Mouse (Mus musculus): Measurements from ENCODE around the gene Ryr2. TPM values are rescaled to one million over a fixed set of nuclear protein-coding genes. Genes with fewer than 3 reads are reported as not detected.
"Not testable (repeated sequence)": the region's sequence is repeated elsewhere in the genome, so short reads cannot be mapped to it uniquely, and the experiment has no call there.

The Ryr2 gene
- total RNA-seq, 1 experiment = 7.0 TPM

- Histone ChIP-seq H3K4me1 (ENCODE audit: control insufficient read depth in 2 of 2, insufficient read depth in 2 of 2, low read length in 2 of 2, poor library complexity in 1 of 2) (no peaks in the 10 kb centered on the region), H3K36me3 (ENCODE audit: control insufficient read depth, insufficient read depth, low read length, poor library complexity, severe bottlenecking) (no peaks in the 10 kb centered on the region), H3K4me3 (ENCODE audit: insufficient read depth in 1 of 2, low read depth in 1 of 2, low read length in 2 of 2, poor library complexity in 1 of 2, severe bottlenecking in 1 of 2) (no peak overlapping the region), H3K9me3 (ENCODE audit: control insufficient read depth, insufficient read depth, low read depth, low read length) (no peaks in the 10 kb centered on the region), H3K9ac (ENCODE audit: insufficient read depth, low read depth, low read length, poor library complexity, severe bottlenecking) (no peak overlapping the region), H3K27ac (ENCODE audit: insufficient read depth, low read depth, low read length, poor library complexity, severe bottlenecking) (no peak overlapping the region)
- peak; percentile 50 for DNase-seq (ENCODE audit: low read depth, low spot score)
- TF ChIP-seq ZC3H11A (IDR thresholded peaks at IDR 0.05; ENCODE audit: borderline replicate concordance, low read depth, low read length) (peak; percentile 65; the same call in 1 of the 2 replicates), CHD2 (IDR thresholded peaks at IDR 0.05; ENCODE audit: low read depth, low read length) (no peak), ZNF384 (IDR thresholded peaks at IDR 0.05; ENCODE audit: low read depth, low read length) (no peak), HCFC1 (IDR thresholded peaks at IDR 0.05; ENCODE audit: borderline replicate concordance, insufficient read depth, low read length) (no peak), MAFK (IDR thresholded peaks at IDR 0.05; ENCODE audit: insufficient read depth, low read depth, low read length) (no peak)
- in situ Hi-C loops (cut with MboI; ENCODE audit: low sequenced_read_pairs in 2 of 2, unreplicated experiment in 2 of 2) = no loop called here
Observed at GRCm38 (mm10) chr13:11563224-11564024, 543.3 kb downstream of the Ryr2 start.

- no peak for TF ChIP-seq CHD2 (IDR thresholded peaks at IDR 0.05; ENCODE audit: low read depth, low read length)
- TF ChIP-seq ZNF384 (IDR thresholded peaks at IDR 0.05; ENCODE audit: low read depth, low read length) = no peak
- TF ChIP-seq MAFK (IDR thresholded peaks at IDR 0.05; ENCODE audit: insufficient read depth, low read depth, low read length) = no peak
- no peak for TF ChIP-seq HCFC1 (IDR thresholded peaks at IDR 0.05; ENCODE audit: borderline replicate concordance, insufficient read depth, low read length)
- no peak for TF ChIP-seq ZC3H11A (IDR thresholded peaks at IDR 0.05; ENCODE audit: borderline replicate concordance, low read depth, low read length)
- in situ Hi-C loops (cut with MboI; ENCODE audit: low sequenced_read_pairs in 2 of 2, unreplicated experiment in 2 of 2) = no loop called here
- Histone ChIP-seq H3K9ac (ENCODE audit: insufficient read depth, low read depth, low read length, poor library complexity, severe bottlenecking) (no peak overlapping the region), H3K36me3 (ENCODE audit: control insufficient read depth, insufficient read depth, low read length, poor library complexity, severe bottlenecking) (no peaks in the 10 kb centered on the region), H3K4me3 (ENCODE audit: insufficient read depth in 1 of 2, low read depth in 1 of 2, low read length in 2 of 2, poor library complexity in 1 of 2, severe bottlenecking in 1 of 2) (no peak overlapping the region), H3K9me3 (ENCODE audit: control insufficient read depth, insufficient read depth, low read depth, low read length) (no peaks in the 10 kb centered on the region), H3K27ac (ENCODE audit: insufficient read depth, low read depth, low read length, poor library complexity, severe bottlenecking) (no peak overlapping the region), H3K4me1 (ENCODE audit: control insufficient read depth in 2 of 2, insufficient read depth in 2 of 2, low read length in 2 of 2, poor library complexity in 1 of 2) (no peaks in the 10 kb centered on the region)
- DNase-seq (ENCODE audit: low read depth, low spot score) = no peak
Observed at GRCm38 (mm10) chr13:11549644-11550043, 557.1 kb downstream of the Ryr2 start.

GRCm38 (mm10) chr13:11549136-11549535 lies 557.6 kb downstream of the Ryr2 start:
- H3K4me1 ChIP-seq (ENCODE audit: control insufficient read depth in 2 of 2, insufficient read depth in 2 of 2, low read length in 2 of 2, poor library complexity in 1 of 2); DNase-seq (ENCODE audit: low read depth, low spot score); in situ Hi-C loops (cut with MboI; ENCODE audit: low sequenced_read_pairs in 2 of 2, unreplicated experiment in 2 of 2); H3K36me3 ChIP-seq (ENCODE audit: control insufficient read depth, insufficient read depth, low read length, poor library complexity, severe bottlenecking); H3K4me3 ChIP-seq (ENCODE audit: insufficient read depth in 1 of 2, low read depth in 1 of 2, low read length in 2 of 2, poor library complexity in 1 of 2, severe bottlenecking in 1 of 2); H3K27ac ChIP-seq (ENCODE audit: insufficient read depth, low read depth, low read length, poor library complexity, severe bottlenecking); H3K9me3 ChIP-seq (ENCODE audit: control insufficient read depth, insufficient read depth, low read depth, low read length); H3K9ac ChIP-seq (ENCODE audit: insufficient read depth, low read depth, low read length, poor library complexity, severe bottlenecking): not testable (repeated sequence)

DNA sequence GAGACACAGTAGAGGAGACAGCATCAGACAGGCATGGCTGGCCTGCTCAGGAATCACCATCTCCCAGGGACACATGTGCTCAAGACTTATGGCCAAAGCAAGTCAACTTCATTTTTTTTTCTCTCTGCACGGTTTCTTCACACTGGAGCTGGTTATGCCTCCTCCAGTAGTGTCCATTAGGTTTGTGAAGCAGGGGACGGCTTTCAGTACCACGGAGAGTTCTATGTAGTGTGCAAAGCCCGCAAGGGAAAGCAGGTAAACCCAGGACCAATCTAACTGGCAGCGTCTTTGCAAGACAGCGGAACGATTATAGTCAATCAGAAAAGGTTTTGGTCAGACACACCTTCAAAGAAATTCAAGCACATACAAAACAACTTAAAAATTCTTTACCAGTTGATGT lies 560.9 kb downstream of the Ryr2 start:
- Histone ChIP-seq H3K4me1 (ENCODE audit: control insufficient read depth in 2 of 2, insufficient read depth in 2 of 2, low read length in 2 of 2, poor library complexity in 1 of 2) (no peaks in the 10 kb centered on the region), H3K36me3 (ENCODE audit: control insufficient read depth, insufficient read depth, low read length, poor library complexity, severe bottlenecking) (no peaks in the 10 kb centered on the region), H3K9me3 (ENCODE audit: control insufficient read depth, insufficient read depth, low read depth, low read length) (no peaks in the 10 kb centered on the region), H3K27ac (ENCODE audit: insufficient read depth, low read depth, low read length, poor library complexity, severe bottlenecking) (no peak overlapping the region), H3K4me3 (ENCODE audit: insufficient read depth in 1 of 2, low read depth in 1 of 2, low read length in 2 of 2, poor library complexity in 1 of 2, severe bottlenecking in 1 of 2) (no peak overlapping the region), H3K9ac (ENCODE audit: insufficient read depth, low read depth, low read length, poor library complexity, severe bottlenecking) (no peak overlapping the region)
- TF ChIP-seq HCFC1 (IDR thresholded peaks at IDR 0.05; ENCODE audit: borderline replicate concordance, insufficient read depth, low read length) = no peak
- TF ChIP-seq CHD2 (IDR thresholded peaks at IDR 0.05; ENCODE audit: low read depth, low read length) = no peak
- TF ChIP-seq MAFK (IDR thresholded peaks at IDR 0.05; ENCODE audit: insufficient read depth, low read depth, low read length) = no peak
- no peak for TF ChIP-seq ZC3H11A (IDR thresholded peaks at IDR 0.05; ENCODE audit: borderline replicate concordance, low read depth, low read length)
- no peak for TF ChIP-seq ZNF384 (IDR thresholded peaks at IDR 0.05; ENCODE audit: low read depth, low read length)
- in situ Hi-C loops (cut with MboI; ENCODE audit: low sequenced_read_pairs in 2 of 2, unreplicated experiment in 2 of 2) = no loop called here
- peak; percentile 40 for DNase-seq (ENCODE audit: low read depth, low spot score)

DNA sequence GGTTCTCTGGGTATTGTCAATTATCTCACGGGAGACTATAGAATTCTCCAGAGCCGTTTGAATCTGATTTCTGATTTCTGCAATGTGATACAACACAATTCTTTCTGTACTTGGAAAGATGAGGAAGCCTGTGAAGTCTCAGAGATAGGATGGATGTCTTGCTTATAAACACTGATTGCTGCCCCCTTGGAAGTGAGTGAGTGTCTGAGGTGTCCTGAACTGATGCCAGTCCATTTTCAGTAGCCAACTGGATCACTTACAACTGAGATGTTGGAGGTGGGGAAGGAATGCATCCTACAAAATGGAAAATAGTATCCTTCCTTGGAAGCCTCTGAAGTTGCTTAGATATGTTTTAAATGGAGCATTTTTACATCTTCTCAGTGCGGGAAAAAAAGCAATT lies 564.2 kb downstream of the Ryr2 start:
- H3K4me3 ChIP-seq (ENCODE audit: insufficient read depth in 1 of 2, low read depth in 1 of 2, low read length in 2 of 2, poor library complexity in 1 of 2, severe bottlenecking in 1 of 2) = no peak overlapping the region
- H3K36me3 ChIP-seq (ENCODE audit: control insufficient read depth, insufficient read depth, low read length, poor library complexity, severe bottlenecking) = no peaks in the 10 kb centered on the region
- H3K9me3 ChIP-seq (ENCODE audit: control insufficient read depth, insufficient read depth, low read depth, low read length) = no peaks in the 10 kb centered on the region
- H3K4me1 ChIP-seq (ENCODE audit: control insufficient read depth in 2 of 2, insufficient read depth in 2 of 2, low read length in 2 of 2, poor library complexity in 1 of 2) = no peaks in the 10 kb centered on the region
- no peak overlapping the region for H3K27ac ChIP-seq (ENCODE audit: insufficient read depth, low read depth, low read length, poor library complexity, severe bottlenecking)
- TF ChIP-seq MAFK (IDR thresholded peaks at IDR 0.05; ENCODE audit: insufficient read depth, low read depth, low read length) (no peak), ZC3H11A (IDR thresholded peaks at IDR 0.05; ENCODE audit: borderline replicate concordance, low read depth, low read length) (no peak), CHD2 (IDR thresholded peaks at IDR 0.05; ENCODE audit: low read depth, low read length) (no peak), HCFC1 (IDR thresholded peaks at IDR 0.05; ENCODE audit: borderline replicate concordance, insufficient read depth, low read length) (no peak), ZNF384 (IDR thresholded peaks at IDR 0.05; ENCODE audit: low read depth, low read length) (no peak)
- in situ Hi-C loops (cut with MboI; ENCODE audit: low sequenced_read_pairs in 2 of 2, unreplicated experiment in 2 of 2) = no loop called here
- DNase-seq (ENCODE audit: low read depth, low spot score) = no peak
- H3K9ac ChIP-seq (ENCODE audit: insufficient read depth, low read depth, low read length, poor library complexity, severe bottlenecking) = no peak overlapping the region
